Mouse (Mus musculus) forebrain, embryonic 10.5 days (tissue): Measurements from ENCODE around the gene Extl1. TPM values are rescaled to one million over a fixed set of nuclear protein-coding genes. Genes with fewer than 3 reads are reported as not detected.
"Not testable (repeated sequence)": the region's sequence is repeated elsewhere in the genome, so short reads cannot be mapped to it uniquely, and the experiment has no call there.

Source experiments
- DNase-seq: peaks from one replicate; pipeline ENCODE4 v3.0.0-alpha.2; 2017; ENCODE audit warnings: low spot score; ENCODE audit errors: extremely low spot score
- H3K27ac ChIP-seq: fragments of 300-500 bp; sonication (generic); 2 replicates; pipeline ENCODE4 v1.5.1; 2016; ENCODE audit warnings: mild to moderate bottlenecking
- H3K27me3 ChIP-seq: fragments of 300-500 bp; sonication (generic); 2 replicates; pipeline ENCODE4 v1.6.1; 2016; ENCODE audit warnings: mild to moderate bottlenecking; ENCODE audit not compliant: poor library complexity, severe bottlenecking
- H3K36me3 ChIP-seq: fragments of 300-500 bp; sonication (generic); replicated peaks from 2 replicates; pipeline ENCODE4 v1.6.1; 2016; ENCODE audit warnings: mild to moderate bottlenecking, moderate library complexity
- H3K4me1 ChIP-seq: fragments of 300-500 bp; sonication (generic); 2 replicates; pipeline ENCODE4 v1.6.1; 2016
- H3K4me3 ChIP-seq: fragments of 300-500 bp; sonication (generic); 2 replicates; pipeline ENCODE4 v1.5.1; 2016; ENCODE audit warnings: mild to moderate bottlenecking, moderate library complexity
- H3K9me3 ChIP-seq: fragments of 300-500 bp; sonication (generic); 2 replicates; pipeline ENCODE4 v1.6.1; 2016; ENCODE audit warnings: mild to moderate bottlenecking, moderate library complexity
- WGBS: fragments of 180-500 bp; shearing (Covaris S2); methylation state at CpG from one replicate; pipeline ENCODE4 v1.1.7; 2016; 5-methylcytosine and 5-hydroxymethylcytosine counted together
- polyA plus RNA-seq: library from polyadenylated mRNA; unstranded; fragments of >200 nt; fragmentation: Nextera tagmentation; extraction: Ambion mirVana; gene quantifications from 2 replicates; pipeline ENCODE4 v1.2.1, GENCODE M21; 2016

Gene Extl1
- 0.22 and 0.27 TPM in 2 replicates for polyA plus RNA-seq

DNA sequence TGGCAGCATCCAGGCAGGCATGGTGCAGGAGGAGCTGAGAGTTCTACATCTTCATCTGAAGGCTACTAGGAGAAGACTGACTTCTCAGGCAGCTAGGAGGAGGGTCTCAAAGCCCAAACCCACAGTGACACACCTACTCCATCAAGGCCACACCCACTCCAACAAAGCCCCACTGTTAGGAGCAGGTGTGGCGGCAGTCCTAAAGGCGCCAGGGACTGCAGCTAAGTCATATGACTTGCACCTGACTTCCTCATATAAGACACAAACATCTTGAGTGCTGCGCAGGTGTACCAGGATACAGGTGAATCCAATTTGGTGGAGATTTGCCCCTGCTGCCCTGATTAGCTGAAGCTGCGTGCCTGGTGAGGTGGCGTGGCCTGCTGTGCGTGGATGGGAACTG is at the start of gene Extl1:
TSS of gene Extl1 (minus strand) at position 101 of the 400 bp plus-strand sequence.
- not testable (repeated sequence) for H3K27ac ChIP-seq, H3K4me1 ChIP-seq, H3K27me3 ChIP-seq, H3K36me3 ChIP-seq, H3K9me3 ChIP-seq, H3K4me3 ChIP-seq, DNase-seq
- WGBS = 98% methylated on average over 3 of the region's 6 CpGs

DNA sequence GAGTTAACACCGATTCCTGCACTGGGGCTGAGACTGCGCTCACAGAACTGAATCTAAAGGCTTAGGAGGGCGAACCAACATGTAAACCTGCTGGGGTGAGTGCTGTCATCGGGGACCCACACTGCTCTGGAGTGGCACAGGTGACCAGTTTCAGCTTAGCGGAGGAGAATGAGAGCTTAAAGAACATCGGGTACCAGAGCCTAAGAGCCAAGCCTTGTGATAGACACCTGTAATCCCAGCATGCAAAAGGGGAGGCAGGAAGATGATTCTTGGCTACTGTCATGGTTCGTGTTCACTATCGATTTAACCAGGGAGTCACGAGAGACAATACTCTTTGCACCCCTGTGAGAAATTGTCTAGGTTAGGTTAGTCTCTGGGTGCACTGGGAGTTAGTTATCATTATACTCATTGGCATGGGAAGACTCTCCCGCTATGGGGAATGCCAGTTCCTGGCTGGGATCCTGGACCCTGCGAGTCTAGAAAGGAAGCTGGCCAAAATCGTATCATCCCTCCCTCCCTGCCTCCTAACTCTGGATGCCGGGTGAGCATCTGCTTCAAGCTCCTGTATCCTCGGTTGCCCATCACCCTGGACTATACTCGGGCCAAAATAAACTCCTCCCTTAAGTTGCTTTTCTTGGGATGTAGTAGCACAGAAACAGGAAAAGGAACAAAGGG is 49.2 kb upstream of the Extl1 start:
- DNase-seq = no peak
- Histone ChIP-seq H3K27ac (no peak overlapping the region), H3K27me3 (no peaks in the 10 kb centered on the region), H3K4me3 (no peak overlapping the region), H3K36me3 (no peaks in the 10 kb centered on the region), H3K9me3 (no peaks in the 10 kb centered on the region), H3K4me1 (peaks cover 20% of the 10 kb centered on the region; the same call in 1 of the 2 replicates)
- WGBS = 91% methylated on average over 15 of the region's 15 CpGs

DNA sequence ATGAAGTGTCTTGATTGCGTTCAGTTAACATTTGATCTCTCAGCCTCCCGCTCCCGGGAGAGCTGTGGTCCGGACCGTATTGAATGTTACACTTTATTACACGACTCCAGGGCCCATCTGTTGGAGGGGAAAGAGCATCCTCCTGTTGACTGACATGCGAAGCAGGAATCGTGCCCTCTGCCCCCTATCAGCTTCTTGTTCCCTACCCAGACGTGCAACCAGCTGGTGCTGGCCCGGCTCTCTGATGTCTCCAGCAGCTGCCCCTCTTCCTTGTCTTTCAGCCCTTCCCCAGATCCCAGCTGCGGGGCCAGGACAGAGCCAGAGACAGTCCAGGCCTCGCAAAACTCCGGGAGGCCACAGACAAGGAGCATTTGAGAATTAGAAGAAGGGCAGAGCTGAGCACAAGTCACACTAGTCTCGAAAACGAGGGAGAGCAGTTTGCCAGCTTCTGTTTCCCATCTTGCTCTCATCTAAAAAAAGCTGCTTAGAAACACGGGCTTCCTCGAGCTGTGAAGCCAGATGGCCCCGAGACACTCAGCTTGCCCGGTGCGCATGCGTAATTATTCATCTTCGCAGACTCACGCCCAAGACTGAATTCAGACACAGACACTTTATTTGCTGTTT is 46.8 kb upstream of the Extl1 start:
- Histone ChIP-seq H3K27me3 (no peaks in the 10 kb centered on the region), H3K9me3 (no peaks in the 10 kb centered on the region), H3K4me3 (no peak overlapping the region), H3K36me3 (no peaks in the 10 kb centered on the region), H3K4me1 (peaks cover 13% of the 10 kb centered on the region; the same call in 1 of the 2 replicates), H3K27ac (peak overlapping the region; percentile 69)
- 71% methylated on average over 23 of the region's 23 CpGs for WGBS
- peak; percentile 30 for DNase-seq

DNA sequence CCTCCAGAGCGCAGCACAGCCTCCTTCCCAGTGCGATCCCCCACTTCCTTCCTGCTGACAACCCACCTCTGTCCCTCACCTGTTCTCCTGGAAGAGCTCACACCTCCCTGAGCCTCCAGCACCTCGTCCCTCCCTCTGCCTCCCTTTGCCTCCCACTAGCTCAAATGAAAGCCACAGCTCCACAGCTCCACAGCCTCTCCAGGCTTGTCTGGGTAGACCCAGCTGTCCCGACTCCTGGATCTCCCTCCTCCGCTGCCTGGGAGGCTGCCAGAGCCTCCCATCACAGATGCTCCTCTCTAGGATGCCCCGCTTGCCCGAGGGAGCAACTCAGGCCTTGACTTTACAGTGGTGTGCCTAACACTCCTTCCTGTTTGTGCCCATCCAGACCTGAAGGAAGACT is 41.4 kb upstream of the Extl1 start:
- WGBS = 80% methylated on average over 7 of the region's 7 CpGs
- H3K27ac ChIP-seq = no peak overlapping the region

DNA sequence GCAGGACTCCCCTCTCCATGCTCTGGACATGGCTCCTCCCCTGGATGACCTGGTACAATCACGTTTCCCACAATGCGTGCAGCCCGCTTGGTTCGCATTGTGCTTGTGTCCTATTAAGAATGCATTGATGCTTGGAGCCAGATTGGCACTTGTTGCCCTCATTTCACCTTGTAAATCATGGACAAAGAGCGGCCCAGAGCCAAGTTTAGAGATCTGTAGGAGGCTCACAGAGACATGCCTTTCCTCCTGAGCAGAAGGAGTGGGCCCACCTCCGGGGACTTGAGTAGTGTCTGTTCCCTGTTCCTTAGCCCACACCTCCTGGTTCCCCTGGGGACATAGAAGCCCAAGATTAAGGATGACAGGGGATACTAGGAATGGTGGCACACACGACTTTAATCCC is 40.3 kb upstream of the Extl1 start:
- no peaks in the 10 kb centered on the region; the same call in 1 of the 2 replicates for H3K36me3 ChIP-seq
- no peak overlapping the region for H3K27ac ChIP-seq
- no peak overlapping the region for H3K4me3 ChIP-seq
- no peaks in the 10 kb centered on the region for H3K27me3 ChIP-seq
- no peaks in the 10 kb centered on the region for H3K9me3 ChIP-seq
- 93% methylated on average over 7 of the region's 7 CpGs for WGBS
- H3K4me1 ChIP-seq = 0 out of 2 replicates have a peak, but pooled peaks cover 4% of the 10 kb centered on the region
- DNase-seq = no peak

More for the DNA sequence above, 41.4 kb upstream of the Extl1 start:
- Histone ChIP-seq H3K4me3 (no peak overlapping the region), H3K36me3 (no peaks in the 10 kb centered on the region; the same call in 1 of the 2 replicates), H3K27me3 (no peaks in the 10 kb centered on the region), H3K9me3 (no peaks in the 10 kb centered on the region), H3K4me1 (peaks cover 7% of the 10 kb centered on the region; the same call in 1 of the 2 replicates)
- DNase-seq = no peak

DNA sequence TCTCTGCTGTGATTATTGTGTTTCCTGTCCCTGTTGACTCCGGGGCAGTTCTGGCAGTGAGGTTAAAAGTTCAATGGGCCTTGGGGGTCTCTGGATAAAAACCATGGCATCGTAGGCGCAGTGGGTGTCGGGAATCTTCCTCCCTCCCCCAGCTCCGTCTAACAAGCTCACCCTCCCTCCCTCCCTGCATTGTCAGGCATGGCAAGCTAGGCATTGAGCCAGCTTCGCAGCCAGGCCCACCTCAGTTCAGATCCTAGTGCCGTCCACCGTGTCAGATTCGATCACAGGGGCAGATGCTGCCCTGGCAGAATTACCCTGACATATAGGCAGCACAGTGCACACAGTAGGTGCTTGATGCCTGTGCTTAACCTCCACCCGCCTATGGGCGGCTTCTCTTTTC is 38.3 kb upstream of the Extl1 start:
- H3K4me1 ChIP-seq = 0 out of 2 replicates have a peak, but pooled peaks cover 4% of the 10 kb centered on the region
- no peak for DNase-seq
- H3K9me3 ChIP-seq = no peaks in the 10 kb centered on the region
- H3K4me3 ChIP-seq = no peak overlapping the region
- peaks cover 11% of the 10 kb centered on the region for H3K36me3 ChIP-seq
- H3K27me3 ChIP-seq = no peaks in the 10 kb centered on the region
- 0 out of 2 replicates have a peak overlapping the region, but pooled peaks have one; percentile 12 for H3K27ac ChIP-seq
- 84% methylated on average over 11 of the region's 11 CpGs for whole genome bisulfite sequencing

DNA sequence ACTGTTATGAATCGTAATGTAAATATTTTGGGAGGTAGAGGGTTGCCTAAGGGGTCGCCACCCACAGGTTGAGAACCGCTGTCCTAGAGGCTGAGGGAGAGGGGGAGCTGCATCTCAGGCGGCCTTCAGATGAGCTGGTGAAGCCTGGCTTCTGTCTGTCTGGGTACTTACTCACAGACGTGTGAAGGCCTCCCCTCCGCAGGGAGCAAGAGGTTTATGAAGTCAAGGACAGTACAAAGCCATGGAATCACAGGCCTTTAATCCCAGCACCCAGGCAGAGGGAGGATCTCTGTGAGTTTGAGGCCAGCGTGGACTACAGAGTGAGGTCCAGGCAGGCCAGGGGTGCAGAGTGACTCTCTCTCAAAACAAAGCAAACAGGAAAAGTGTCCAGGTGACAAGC is 33.5 kb upstream of the Extl1 start:
- no peak overlapping the region for H3K27ac ChIP-seq
- DNase-seq = no peak

DNA sequence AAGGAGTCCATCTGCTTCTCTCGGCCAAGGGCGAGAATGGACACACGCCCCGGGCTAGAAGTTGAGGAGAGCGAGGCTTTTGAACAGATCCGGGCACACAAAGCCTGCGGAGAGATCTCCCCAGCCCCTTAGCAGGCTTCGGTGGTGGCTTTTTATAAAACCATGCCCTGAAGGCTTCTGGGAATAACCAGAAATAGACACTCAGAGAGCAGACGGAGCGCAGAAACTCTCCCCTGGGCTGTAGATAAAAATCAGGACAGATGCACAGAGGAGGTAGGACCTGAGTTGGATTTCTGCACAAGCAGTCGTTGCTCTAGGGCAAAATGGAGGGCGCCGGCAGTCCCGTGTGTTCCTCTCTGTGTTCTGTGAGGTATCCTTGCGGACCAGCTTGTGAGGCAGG is 33.0 kb upstream of the Extl1 start:
- no peaks in the 10 kb centered on the region for H3K9me3 ChIP-seq
- DNase-seq = no peak
- H3K27ac ChIP-seq = no peak overlapping the region
- peaks cover 9% of the 10 kb centered on the region; the same call in 1 of the 2 replicates for H3K4me1 ChIP-seq
- H3K27me3 ChIP-seq = no peaks in the 10 kb centered on the region
- H3K36me3 ChIP-seq = peaks cover 32% of the 10 kb centered on the region
- H3K4me3 ChIP-seq = no peak overlapping the region
- WGBS = 77% methylated on average over 15 of the region's 15 CpGs

More for the DNA sequence above, 33.5 kb upstream of the Extl1 start:
- H3K4me1 ChIP-seq = peaks cover 12% of the 10 kb centered on the region; the same call in 1 of the 2 replicates
- no peaks in the 10 kb centered on the region for H3K9me3 ChIP-seq
- WGBS = 72% methylated on average over 7 of the region's 7 CpGs
- H3K36me3 ChIP-seq = peaks cover 29% of the 10 kb centered on the region
- H3K27me3 ChIP-seq = no peaks in the 10 kb centered on the region
- H3K4me3 ChIP-seq = no peak overlapping the region

DNA sequence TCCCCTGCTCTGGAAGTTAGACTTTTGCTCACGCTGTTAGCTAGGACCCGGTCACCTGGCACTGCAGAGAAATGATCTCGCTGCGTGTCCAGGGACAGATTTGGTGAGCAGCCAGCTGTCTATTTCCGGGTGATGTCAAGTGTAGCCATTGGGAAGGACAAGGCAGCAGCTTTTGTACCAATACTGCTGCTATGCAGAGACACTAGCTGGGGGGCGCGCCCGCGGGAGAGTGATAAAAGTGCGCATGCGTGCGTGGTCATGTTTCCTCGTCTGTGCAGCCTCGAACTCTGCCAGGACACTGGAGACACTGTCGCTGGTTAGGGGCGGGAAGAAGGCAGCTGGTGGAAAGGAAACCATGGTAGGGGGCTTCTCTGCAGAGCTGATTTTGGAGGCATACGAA is 32.5 kb upstream of the Extl1 start:
- Histone ChIP-seq H3K36me3 (peaks cover 35% of the 10 kb centered on the region), H3K4me3 (no peak overlapping the region), H3K27ac (no peak overlapping the region), H3K4me1 (peaks cover 9% of the 10 kb centered on the region; the same call in 1 of the 2 replicates), H3K9me3 (no peaks in the 10 kb centered on the region), H3K27me3 (no peaks in the 10 kb centered on the region)
- WGBS = 92% methylated on average over 17 of the region's 17 CpGs
- no peak for DNase-seq

DNA sequence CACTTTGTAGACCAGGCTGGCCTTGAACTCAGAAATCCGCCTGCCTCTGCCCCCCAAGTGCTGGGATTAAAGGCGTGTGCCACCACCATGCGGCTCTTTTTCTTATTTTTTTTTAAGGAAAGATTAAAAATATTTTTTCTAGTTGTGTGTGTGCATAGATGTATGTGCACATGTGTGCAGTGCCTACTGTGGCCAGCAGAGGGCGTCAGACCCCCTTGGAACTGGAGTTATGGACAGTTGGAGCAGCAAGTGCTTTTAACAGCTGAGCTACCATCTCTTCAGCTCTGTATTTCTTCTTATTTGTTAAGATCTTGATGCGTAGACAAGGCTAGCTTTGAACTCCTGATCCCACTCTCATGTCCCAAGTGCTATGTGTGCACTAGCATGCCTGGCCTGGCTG is 25.6 kb upstream of the Extl1 start:
- DNase-seq = no peak
- Histone ChIP-seq H3K4me1 (0 out of 2 replicates have a peak, but pooled peaks cover 4% of the 10 kb centered on the region), H3K36me3 (peaks cover 28% of the 10 kb centered on the region), H3K27ac (no peak overlapping the region), H3K4me3 (no peak overlapping the region), H3K9me3 (peaks cover 5% of the 10 kb centered on the region; the same call in 1 of the 2 replicates), H3K27me3 (no peaks in the 10 kb centered on the region)
- WGBS = 71% methylated on average over 5 of the region's 5 CpGs

DNA sequence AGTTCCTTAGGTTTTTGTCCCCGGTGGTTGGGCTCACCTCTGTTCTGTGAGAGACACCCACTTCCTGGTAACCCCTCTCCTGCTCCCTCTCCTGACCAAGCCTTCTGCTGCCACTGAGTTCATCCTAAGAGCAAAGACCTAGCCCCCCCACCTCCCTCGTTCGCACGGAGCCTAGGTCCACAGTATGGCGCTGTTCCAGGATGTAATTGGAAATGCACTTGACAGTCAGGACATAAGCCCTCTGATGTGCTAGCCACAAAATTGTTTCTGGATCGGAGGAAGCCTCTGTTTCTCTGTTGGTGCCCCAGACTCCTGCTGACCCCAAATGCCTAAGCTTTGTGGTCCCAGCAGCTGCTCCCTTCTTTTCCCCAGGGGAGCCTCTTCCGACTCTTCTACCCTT is 20.1 kb upstream of the Extl1 start:
- Histone ChIP-seq H3K27me3 (peaks cover 8% of the 10 kb centered on the region; the same call in 1 of the 2 replicates), H3K4me1 (peaks cover 41% of the 10 kb centered on the region), H3K4me3 (no peak overlapping the region), H3K27ac (no peak overlapping the region), H3K36me3 (no peaks in the 10 kb centered on the region), H3K9me3 (no peaks in the 10 kb centered on the region)
- DNase-seq = no peak
- 73% methylated on average over 7 of the region's 7 CpGs for WGBS

DNA sequence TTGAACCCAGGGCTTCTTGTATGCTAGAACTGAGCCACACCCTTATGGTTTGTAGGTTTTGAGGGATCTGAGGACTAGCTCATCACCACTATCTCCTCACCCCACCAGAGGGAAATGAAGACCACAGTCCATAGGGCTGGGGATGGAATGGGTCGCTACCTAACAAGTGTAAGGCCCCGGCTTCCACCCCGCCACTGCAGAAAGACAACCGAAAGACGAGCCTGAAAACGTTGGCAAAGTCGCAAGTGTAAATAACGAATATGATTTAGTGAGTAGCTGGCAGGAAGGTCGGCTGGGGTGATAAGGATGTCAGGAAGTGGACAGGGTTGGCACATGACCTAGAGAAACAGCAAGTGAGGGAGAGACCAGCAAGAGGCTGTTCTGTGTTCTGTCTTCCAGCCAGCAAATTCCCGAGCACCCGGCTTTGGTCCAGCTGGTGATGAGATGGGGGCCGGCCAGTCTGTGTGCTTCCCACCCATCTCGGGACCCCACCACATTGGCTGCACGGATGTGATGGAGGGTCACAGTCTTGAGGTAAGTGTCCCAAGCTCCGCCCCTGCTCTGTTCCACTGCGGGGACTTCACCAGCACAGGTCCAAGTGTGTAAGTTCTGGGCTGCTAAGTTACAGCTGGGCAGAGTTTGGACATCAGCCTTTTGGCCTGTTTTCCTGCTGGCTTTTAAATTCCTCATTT is 19.1 kb upstream of the Extl1 start:
- H3K27ac ChIP-seq = no peak overlapping the region
- 84% methylated on average over 16 of the region's 16 CpGs for WGBS

More for the DNA sequence above, 19.1 kb upstream of the Extl1 start:
- H3K4me3 ChIP-seq = no peak overlapping the region
- H3K4me1 ChIP-seq = peaks cover 38% of the 10 kb centered on the region
- DNase-seq = no peak
- peaks cover 8% of the 10 kb centered on the region; the same call in 1 of the 2 replicates for H3K27me3 ChIP-seq
- no peaks in the 10 kb centered on the region for H3K36me3 ChIP-seq
- H3K9me3 ChIP-seq = no peaks in the 10 kb centered on the region
